Mouse (Mus musculus) limb, embryonic 11.5 days (tissue): Measurements from ENCODE around the gene Klf4. TPM values are rescaled to one million over a fixed set of nuclear protein-coding genes. Genes with fewer than 3 reads are reported as not detected.

Source experiments
- ATAC-seq: fragments of 200-750 bp; cut with Nextera tagmentation; 2 replicates; pipeline ENCODE4 v1.8.0; 2017; ENCODE audit warnings: low read depth; ENCODE audit not compliant: insufficient number of reproducible peaks, low FRiP score, low TSS enrichment
- DNase-seq: peaks from one replicate; pipeline ENCODE4 v3.0.0-alpha.2; 2015; ENCODE audit warnings: low spot score
- H3K27ac ChIP-seq: fragments of 300-500 bp; sonication (generic); replicated peaks from 2 replicates; pipeline ENCODE4 v1.5.1; 2014; ENCODE audit warnings: low read depth, mild to moderate bottlenecking, low read length
- H3K27me3 ChIP-seq: fragments of 300-500 bp; sonication (generic); 2 replicates; pipeline ENCODE4 v1.6.1; 2014; ENCODE audit warnings: mild to moderate bottlenecking, low read length, mixed read lengths; ENCODE audit not compliant: control insufficient read depth, insufficient read depth
- H3K36me3 ChIP-seq: fragments of 300-500 bp; sonication (generic); 2 replicates; pipeline ENCODE4 v1.6.1; 2014; ENCODE audit warnings: mild to moderate bottlenecking, low read length, moderate library complexity, mixed read lengths; ENCODE audit not compliant: control insufficient read depth, insufficient read depth
- H3K4me1 ChIP-seq: fragments of 300-500 bp; sonication (generic); 2 replicates; pipeline ENCODE4 v1.6.1; 2014; ENCODE audit warnings: low read length, mixed read lengths; ENCODE audit not compliant: control insufficient read depth, insufficient read depth
- H3K4me2 ChIP-seq: fragments of 300-500 bp; sonication (generic); 2 replicates; pipeline ENCODE4 v1.6.1; 2014; ENCODE audit warnings: low read depth, mild to moderate bottlenecking, moderate library complexity; ENCODE audit not compliant: severe bottlenecking
- H3K4me3 ChIP-seq: fragments of 300-500 bp; sonication (generic); 2 replicates; pipeline ENCODE4 v1.5.1; 2014; ENCODE audit warnings: low read depth, low read length
- H3K9ac ChIP-seq: fragments of 300-500 bp; sonication (generic); 2 replicates; pipeline ENCODE4 v1.6.1; 2014; ENCODE audit warnings: mild to moderate bottlenecking, low read length
- H3K9me3 ChIP-seq: fragments of 300-500 bp; sonication (generic); 2 replicates; pipeline ENCODE4 v1.6.1; 2016; ENCODE audit warnings: low read length; ENCODE audit not compliant: control insufficient read depth
- WGBS: fragments of 180-500 bp; shearing (Covaris S2); extraction: QIAGEN DNeasy Blood & Tissue Kit; methylation state at CpG from one replicate; pipeline ENCODE4 v1.1.7; 2014; 5-methylcytosine and 5-hydroxymethylcytosine counted together
- polyA plus RNA-seq: library from polyadenylated mRNA; unstranded; fragments of >200 nt; fragmentation: Nextera tagmentation; extraction: Ambion mirVana; gene quantifications from 2 replicates; pipeline ENCODE4 v1.2.1, GENCODE M21; 2014

Klf4 gene
- polyA plus RNA-seq, 1 experiment from 2014 or later: 1.4 TPM

DNA sequence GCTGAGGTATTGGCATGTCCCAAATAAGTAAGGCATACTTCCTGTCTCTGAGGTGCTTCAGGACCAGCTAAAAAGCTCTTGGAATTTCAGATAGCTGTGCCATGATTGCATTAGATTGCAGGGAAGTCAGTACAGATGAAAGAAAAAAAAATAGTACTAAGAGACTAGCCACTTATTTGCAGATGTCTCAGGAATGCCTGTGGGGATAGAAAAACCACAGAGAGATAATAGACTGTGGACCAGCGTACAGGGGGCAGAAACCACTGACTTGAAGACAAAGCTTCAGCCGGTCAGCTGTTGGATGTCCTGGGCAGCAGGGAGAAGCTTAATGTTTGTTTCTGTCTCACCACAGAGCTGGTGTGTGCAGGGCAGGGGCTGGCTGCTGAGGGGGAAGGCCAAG lies 10.5 kb upstream of the Klf4 start:
- ATAC-seq (no peak), DNase-seq (no peak)
- no peaks in the 10 kb centered on the region for H3K9me3 ChIP-seq
- H3K4me3 ChIP-seq: no peak overlapping the region
- 92% methylated on average over 2 of the region's 2 CpGs for WGBS
- no peak overlapping the region for H3K4me2 ChIP-seq
- no peak overlapping the region for H3K27ac ChIP-seq
- no peak overlapping the region for H3K9ac ChIP-seq
- no peaks in the 10 kb centered on the region for H3K36me3 ChIP-seq
- no peaks in the 10 kb centered on the region for H3K27me3 ChIP-seq
- no peaks in the 10 kb centered on the region for H3K4me1 ChIP-seq

DNA sequence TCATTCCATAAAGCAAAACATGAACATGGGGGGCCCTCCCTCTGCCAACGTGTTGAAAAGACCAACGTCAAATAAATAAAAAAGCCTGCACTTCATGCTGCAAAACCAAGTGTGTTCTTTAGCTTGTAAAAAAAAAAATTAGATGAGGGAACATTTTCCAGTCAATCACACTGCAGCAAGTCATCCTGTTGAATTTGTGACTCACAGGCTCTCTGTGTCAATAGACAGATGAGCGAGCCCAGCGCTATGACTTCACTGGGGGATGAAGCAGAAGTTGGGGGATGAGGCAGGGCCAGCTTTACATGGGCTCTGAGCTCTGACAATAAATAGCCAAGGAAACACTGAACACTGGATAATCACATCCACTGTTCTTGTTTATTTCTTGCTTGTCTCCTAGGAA lies 9.4 kb upstream of the Klf4 start:
- no peak overlapping the region for H3K9ac ChIP-seq
- 88% methylated on average over 4 of the region's 4 CpGs for WGBS

DNA sequence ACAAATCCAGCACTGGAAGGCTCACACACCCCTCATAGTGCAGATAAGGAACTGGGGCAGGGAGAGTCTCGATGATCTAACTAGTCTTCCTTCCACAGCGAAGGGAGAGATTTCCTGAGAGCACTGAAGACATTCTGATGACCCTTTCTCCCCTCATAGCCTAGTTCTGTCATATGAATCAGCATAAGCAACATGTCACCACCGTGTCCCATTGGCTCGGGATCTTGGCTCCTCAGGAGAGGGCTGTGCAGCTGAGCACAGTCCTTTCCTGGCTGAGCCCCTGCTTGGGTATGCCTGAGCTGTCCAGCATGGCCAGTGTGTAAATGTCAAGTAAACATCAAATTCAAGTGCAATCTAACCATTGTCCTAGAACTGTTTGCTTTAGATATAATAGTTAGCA lies 9.0 kb upstream of the Klf4 start:
- DNase-seq (no peak), ATAC-seq (no peak)
- Histone ChIP-seq H3K4me3 (no peak overlapping the region), H3K9ac (no peak overlapping the region), H3K4me1 (no peaks in the 10 kb centered on the region), H3K9me3 (no peaks in the 10 kb centered on the region), H3K4me2 (no peak overlapping the region), H3K27ac (no peak overlapping the region), H3K36me3 (no peaks in the 10 kb centered on the region), H3K27me3 (no peaks in the 10 kb centered on the region)
- WGBS: 77% methylated on average over 4 of the region's 4 CpGs

More for the DNA sequence above, 9.4 kb upstream of the Klf4 start:
- no peaks in the 10 kb centered on the region for H3K36me3 ChIP-seq
- DNase-seq: no peak
- no peak overlapping the region for H3K27ac ChIP-seq
- no peak overlapping the region for H3K4me2 ChIP-seq
- no peaks in the 10 kb centered on the region for H3K9me3 ChIP-seq
- ATAC-seq: no peak
- H3K27me3 ChIP-seq: no peaks in the 10 kb centered on the region
- H3K4me1 ChIP-seq: no peaks in the 10 kb centered on the region
- H3K4me3 ChIP-seq: no peak overlapping the region

DNA sequence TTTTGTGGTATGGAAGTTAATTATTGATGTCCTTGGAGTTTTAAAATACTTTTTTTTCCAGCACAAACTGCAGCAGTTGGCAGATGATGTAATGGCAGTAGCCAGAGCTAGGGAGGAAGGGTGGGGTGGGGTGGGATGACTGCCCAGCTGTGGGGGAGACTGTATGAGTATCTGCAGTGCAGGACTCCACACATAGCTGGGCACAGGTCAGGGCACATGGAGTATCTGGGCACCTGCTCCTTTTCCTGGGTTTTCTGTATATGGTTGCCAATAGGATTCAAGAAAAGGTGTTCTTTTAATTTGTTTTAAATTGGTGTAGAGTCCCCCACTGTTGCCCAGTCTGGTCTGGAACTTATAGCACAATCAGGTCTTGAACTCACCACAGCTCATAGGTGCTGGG lies 2.7 kb upstream of the Klf4 start:
- DNase-seq: no peak
- Histone ChIP-seq H3K4me3 (no peak overlapping the region), H3K27me3 (peaks cover 17% of the 10 kb centered on the region), H3K9ac (no peak overlapping the region), H3K27ac (no peak overlapping the region), H3K4me1 (peaks cover 9% of the 10 kb centered on the region; the same call in 1 of the 2 replicates), H3K4me2 (no peak overlapping the region), H3K9me3 (no peaks in the 10 kb centered on the region), H3K36me3 (no peaks in the 10 kb centered on the region)
- no peak for ATAC-seq

DNA sequence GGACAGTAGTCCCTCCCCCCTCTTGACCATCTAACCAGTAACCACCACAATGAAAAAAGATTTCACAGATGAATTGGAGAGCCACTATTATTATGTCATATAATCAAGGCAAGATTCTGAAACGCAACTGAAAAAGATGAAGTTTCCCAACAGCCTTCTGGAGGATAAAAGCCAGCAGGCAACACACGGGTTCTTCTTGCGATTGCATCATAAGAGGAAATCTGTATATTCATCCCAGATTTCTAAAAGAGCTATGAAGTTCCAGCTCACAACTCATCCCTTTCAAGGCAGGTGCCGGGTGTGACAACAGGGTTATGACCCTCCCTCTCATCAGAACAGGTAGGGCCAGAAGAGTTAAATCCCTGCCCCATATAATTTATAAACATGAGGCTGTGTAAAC lies 2.2 kb upstream of the Klf4 start:
- Histone ChIP-seq H3K4me1 (peaks cover 9% of the 10 kb centered on the region; the same call in 1 of the 2 replicates), H3K36me3 (no peaks in the 10 kb centered on the region), H3K4me2 (no peak overlapping the region), H3K4me3 (no peak overlapping the region), H3K9ac (no peak overlapping the region), H3K27ac (no peak overlapping the region), H3K9me3 (no peaks in the 10 kb centered on the region), H3K27me3 (peaks cover 19% of the 10 kb centered on the region)
- ATAC-seq: no peak
- WGBS: 74% methylated on average over 4 of the region's 4 CpGs
- no peak for DNase-seq

DNA sequence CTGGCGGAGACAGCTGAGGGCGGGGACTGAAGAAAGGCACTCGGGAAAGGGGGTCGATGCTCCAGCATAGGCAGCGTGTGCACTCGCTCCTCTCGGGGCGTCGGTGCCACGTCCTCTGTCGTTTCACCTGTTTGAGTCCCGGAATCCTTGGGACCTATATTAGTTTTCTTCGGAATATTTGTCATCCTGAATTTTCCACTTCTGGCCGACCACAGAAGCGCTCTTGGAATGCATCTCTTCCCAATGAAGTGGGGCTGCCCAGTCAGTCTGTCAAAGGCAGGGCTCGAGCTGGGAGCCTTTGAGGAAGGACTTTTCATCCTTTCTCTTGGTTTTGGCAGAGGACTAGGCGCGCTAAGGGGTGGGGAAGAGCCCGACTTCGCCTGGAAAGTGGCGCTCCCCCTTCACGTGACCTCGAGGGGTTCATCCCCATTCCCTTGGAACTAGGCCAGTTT lies 1.6 kb upstream of the Klf4 start:
- peaks cover 9% of the 10 kb centered on the region; the same call in 1 of the 2 replicates for H3K4me1 ChIP-seq
- peaks cover 19% of the 10 kb centered on the region for H3K27me3 ChIP-seq
- H3K4me3 ChIP-seq: peak overlapping the region; percentile 48
- peak overlapping the region; percentile 76 for H3K4me2 ChIP-seq
- ATAC-seq (no peak), DNase-seq (peak; percentile 55)
- no peaks in the 10 kb centered on the region for H3K36me3 ChIP-seq
- H3K9me3 ChIP-seq: no peaks in the 10 kb centered on the region
- H3K27ac ChIP-seq: no peak overlapping the region
- no peak overlapping the region for H3K9ac ChIP-seq
- WGBS: 4% methylated on average over 22 of the region's 23 CpGs

DNA sequence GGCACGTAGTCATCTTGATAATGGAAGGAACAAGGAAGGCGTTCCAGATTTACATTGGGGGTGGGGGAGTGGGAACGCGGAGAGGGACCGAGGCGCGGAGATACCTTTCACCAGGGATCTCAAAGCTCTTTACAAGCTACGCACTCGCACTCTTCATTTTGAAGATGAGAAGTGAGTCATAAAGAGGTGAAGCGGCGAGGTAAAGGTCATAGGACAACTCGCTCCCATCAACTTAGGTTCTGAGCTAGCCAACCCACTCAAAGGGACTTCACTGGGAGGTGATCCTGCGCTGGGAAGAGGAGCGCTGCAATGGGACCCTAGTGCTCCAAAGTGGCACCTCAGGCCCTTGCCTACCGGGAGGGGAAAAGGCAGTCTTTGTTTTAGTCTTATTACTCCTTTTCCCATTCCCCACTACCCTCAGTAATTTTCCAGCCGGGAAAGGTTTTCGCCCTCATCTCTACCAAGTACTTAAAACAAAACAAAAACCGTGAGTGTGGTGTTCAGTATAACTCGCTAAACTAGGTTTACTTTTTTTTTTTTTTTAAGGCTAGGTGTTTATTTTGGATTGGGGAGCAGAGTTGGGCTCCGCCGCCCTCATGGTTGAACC lies 1.0 kb upstream of the Klf4 start:
- peak; percentile 58 for DNase-seq
- Histone ChIP-seq H3K27ac (no peak overlapping the region), H3K9ac (peak overlapping the region; percentile 64), H3K4me3 (peak overlapping the region; percentile 48), H3K4me2 (peak overlapping the region; percentile 76), H3K36me3 (no peaks in the 10 kb centered on the region), H3K9me3 (no peaks in the 10 kb centered on the region), H3K27me3 (peaks cover 19% of the 10 kb centered on the region), H3K4me1 (peaks cover 9% of the 10 kb centered on the region; the same call in 1 of the 2 replicates)
- WGBS: under 1% methylated on average over 21 of the region's 21 CpGs
- no peak; the same call in 1 of the 2 replicates for ATAC-seq

DNA sequence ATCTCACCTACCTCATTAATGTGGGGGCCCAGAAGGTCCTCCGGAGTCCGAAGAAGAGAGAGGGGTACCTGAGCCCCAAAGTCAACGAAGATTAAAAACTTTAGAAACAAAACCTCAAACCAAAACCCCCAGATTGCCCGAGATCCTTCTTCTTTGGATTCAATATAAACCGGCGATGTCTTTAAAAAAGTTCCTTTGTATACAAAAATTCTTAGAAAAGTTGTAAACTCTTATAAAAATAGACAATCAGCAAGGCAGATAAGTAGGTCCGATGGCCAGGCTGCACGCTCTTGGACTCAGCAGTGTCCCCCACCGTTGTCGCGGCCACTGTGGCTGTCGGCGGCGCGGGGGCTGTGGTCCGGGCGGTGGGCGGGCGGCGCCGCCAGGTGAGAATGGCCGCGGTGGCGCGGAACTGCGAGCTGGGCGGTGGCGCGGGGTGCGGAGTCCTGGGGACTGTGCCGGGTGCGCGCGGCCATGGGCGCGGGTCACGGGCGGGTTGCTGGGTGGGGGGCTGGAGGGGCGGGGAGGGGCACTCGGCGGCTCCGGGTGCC lies 335 bp downstream of the Klf4 start:
- Histone ChIP-seq H3K27me3 (peaks cover 19% of the 10 kb centered on the region), H3K4me3 (peak overlapping the region; percentile 48), H3K9ac (peak overlapping the region; percentile 62), H3K9me3 (no peaks in the 10 kb centered on the region), H3K27ac (no peak overlapping the region), H3K36me3 (no peaks in the 10 kb centered on the region), H3K4me1 (peaks cover 9% of the 10 kb centered on the region; the same call in 1 of the 2 replicates), H3K4me2 (peak overlapping the region; percentile 76)
- DNase-seq (peak; percentile 68), ATAC-seq (peak; percentile 35)
- under 1% methylated on average over 35 of the region's 42 CpGs for WGBS
